Mouse (Mus musculus) cerebellum, adult 2 months (tissue): ENCODE results near the gene Ak2. TPM values are rescaled to one million over a fixed set of nuclear protein-coding genes. Genes with fewer than 3 reads are reported as not detected.

Experiments used
- DNase-seq, 2 experiments: peaks; one replicate each; pipeline ENCODE4 v3.0.0; 2021
- H3K27ac ChIP-seq: fragments of 200-500 bp; 2 replicates; pipeline ENCODE4 v1.5.1; 2012; ENCODE audit warnings: low read length, control low read depth, inconsistent platforms; ENCODE audit not compliant: insufficient read depth
- H3K27me3 ChIP-seq: fragments of 200-500 bp; 2 replicates; pipeline ENCODE4 v1.6.1; 2012; ENCODE audit warnings: inconsistent platforms, mild to moderate bottlenecking, low read length, moderate library complexity; ENCODE audit not compliant: control insufficient read depth, insufficient read depth
- H3K4me1 ChIP-seq: fragments of 200-500 bp; 2 replicates; pipeline ENCODE4 v1.6.1; 2011; ENCODE audit warnings: low read length; ENCODE audit not compliant: control insufficient read depth, insufficient read depth
- H3K4me3 ChIP-seq: fragments of 200-500 bp; replicated peaks from 2 replicates; pipeline ENCODE3; 2011; ENCODE audit warnings: mild to moderate bottlenecking, low read depth, low read length, control low read depth; ENCODE audit not compliant: insufficient read depth
- CTCF ChIP-seq: fragments of 200-500 bp; IDR thresholded peaks from 2 replicates; pipeline ENCODE4 v1.5.1; 2011; ENCODE audit warnings: low read depth, mild to moderate bottlenecking, control low read depth, low read length, moderate library complexity, borderline replicate concordance; ENCODE audit not compliant: insufficient read depth
- POLR2A ChIP-seq: fragments of 200-500 bp; IDR thresholded peaks from 2 replicates; pipeline ENCODE4 v1.6.1; 2011; ENCODE audit warnings: low read length, control low read depth, borderline replicate concordance; ENCODE audit not compliant: insufficient read depth
- WGBS: fragments of 180-500 bp; shearing (Covaris S2); methylation state at CpG from one replicate; pipeline ENCODE4 v1.1.7; 2018; 5-methylcytosine and 5-hydroxymethylcytosine counted together
- polyA plus RNA-seq: library from polyadenylated mRNA; depleted of rRNA; stranded (reverse); fragments of >200 nt; gene quantifications from 2 replicates; pipeline ENCODE4 v1.2.3, GENCODE M21; 2012

Gene Ak2
- polyA plus RNA-seq, 1 experiment = 43.9 TPM

GRCm38 (mm10) chr4:128966751-128967150 lies 25.0 kb upstream of the Ak2 start:
- Histone ChIP-seq H3K27ac (no peak overlapping the region), H3K4me3 (no peak overlapping the region), H3K27me3 (no peaks in the 10 kb centered on the region), H3K4me1 (no peaks in the 10 kb centered on the region)
- 25% methylated on average over 7 of the region's 7 CpGs for WGBS
- no peak for TF ChIP-seq CTCF
- TF ChIP-seq POLR2A = no peak
- DNase-seq = no peak

- Histone ChIP-seq H3K4me3 (no peak overlapping the region), H3K27ac (no peak overlapping the region), H3K4me1 (no peaks in the 10 kb centered on the region), H3K27me3 (no peaks in the 10 kb centered on the region)
- DNase-seq = no peak
- 82% methylated on average over 5 of the region's 5 CpGs for WGBS
- TF ChIP-seq CTCF (no peak), POLR2A (no peak)
Measured at GRCm38 (mm10) chr4:128969081-128969480, 22.7 kb upstream of the Ak2 start.

GRCm38 (mm10) chr4:128969607-128970416 lies 21.9 kb upstream of the Ak2 start:
- H3K27me3 ChIP-seq = no peaks in the 10 kb centered on the region
- H3K27ac ChIP-seq = no peak overlapping the region
- no peak for TF ChIP-seq CTCF
- no peak for TF ChIP-seq POLR2A
- no peak overlapping the region for H3K4me3 ChIP-seq
- no peak for DNase-seq
- WGBS = 79% methylated on average over 18 of the region's 18 CpGs
- H3K4me1 ChIP-seq = no peaks in the 10 kb centered on the region

GRCm38 (mm10) chr4:128970417-128970807 lies 21.3 kb upstream of the Ak2 start:
- H3K4me3 ChIP-seq = no peak overlapping the region
- DNase-seq = no peak
- no peak overlapping the region for H3K27ac ChIP-seq
- 86% methylated on average over 7 of the region's 8 CpGs for whole genome bisulfite sequencing
- no peak for TF ChIP-seq POLR2A
- TF ChIP-seq CTCF = no peak
- no peaks in the 10 kb centered on the region for H3K27me3 ChIP-seq
- no peaks in the 10 kb centered on the region for H3K4me1 ChIP-seq

GRCm38 (mm10) chr4:128971065-128971694 lies 20.6 kb upstream of the Ak2 start:
- DNase-seq = peak; percentile 69 to 82
- no peaks in the 10 kb centered on the region for H3K27me3 ChIP-seq
- no peaks in the 10 kb centered on the region for H3K4me1 ChIP-seq
- TF ChIP-seq POLR2A (no peak), CTCF (peak; percentile 88)
- H3K27ac ChIP-seq = no peak overlapping the region
- H3K4me3 ChIP-seq = no peak overlapping the region
- 44% methylated on average over 14 of the region's 14 CpGs for WGBS

GRCm38 (mm10) chr4:128974677-128975076 lies 17.1 kb upstream of the Ak2 start:
- Histone ChIP-seq H3K27ac (no peak overlapping the region), H3K4me1 (no peaks in the 10 kb centered on the region), H3K27me3 (no peaks in the 10 kb centered on the region), H3K4me3 (no peak overlapping the region)
- DNase-seq = no peak
- TF ChIP-seq POLR2A (no peak), CTCF (no peak)
- WGBS = 90% methylated on average over 8 of the region's 8 CpGs

GRCm38 (mm10) chr4:128976577-128976976 lies 15.2 kb upstream of the Ak2 start:
- H3K4me3 ChIP-seq = no peak overlapping the region
- DNase-seq = no peak
- 95% methylated on average over 4 of the region's 4 CpGs for WGBS
- H3K27ac ChIP-seq = no peak overlapping the region
- TF ChIP-seq POLR2A = no peak
- no peak for TF ChIP-seq CTCF
- H3K27me3 ChIP-seq = no peaks in the 10 kb centered on the region
- H3K4me1 ChIP-seq = no peaks in the 10 kb centered on the region

GRCm38 (mm10) chr4:128977217-128977616 lies 14.5 kb upstream of the Ak2 start:
- no peak overlapping the region for H3K27ac ChIP-seq
- H3K4me1 ChIP-seq = no peaks in the 10 kb centered on the region
- 70% methylated on average over 3 of the region's 3 CpGs for WGBS
- H3K4me3 ChIP-seq = no peak overlapping the region
- no peak for DNase-seq
- no peak for TF ChIP-seq CTCF
- TF ChIP-seq POLR2A = no peak
- no peaks in the 10 kb centered on the region for H3K27me3 ChIP-seq
